Mouse (Mus musculus) heart, embryonic 15.5 days (tissue): Measurements from ENCODE around the gene Rd3. TPM values are rescaled to one million over a fixed set of nuclear protein-coding genes. Genes with fewer than 3 reads are reported as not detected.
A peak's percentile ranks its signal among the peaks of the same experiment; 100 is the strongest.

Experiments
- ATAC-seq: fragments of 200-750 bp; cut with Nextera tagmentation; replicated peaks from 2 replicates; pipeline ENCODE4 v1.8.0; 2017; ENCODE audit warnings: low read depth, moderate TSS enrichment; ENCODE audit not compliant: insufficient number of reproducible peaks, insufficient read depth, low FRiP score
- H3K27ac ChIP-seq: fragments of 300-500 bp; sonication (generic); 2 replicates; pipeline ENCODE4 v1.5.1; 2015; ENCODE audit warnings: mild to moderate bottlenecking, inconsistent platforms
- H3K27me3 ChIP-seq: fragments of 300-500 bp; sonication (generic); 2 replicates; pipeline ENCODE4 v1.6.1; 2015; ENCODE audit warnings: inconsistent platforms
- H3K36me3 ChIP-seq: fragments of 300-500 bp; sonication (generic); 2 replicates; pipeline ENCODE4 v1.6.1; 2015; ENCODE audit warnings: mild to moderate bottlenecking, inconsistent platforms
- H3K4me1 ChIP-seq: fragments of 300-500 bp; sonication (generic); replicated peaks from 2 replicates; pipeline ENCODE4 v1.6.1; 2015; ENCODE audit warnings: inconsistent platforms
- H3K4me2 ChIP-seq: fragments of 300-500 bp; sonication (generic); 2 replicates; pipeline ENCODE4 v1.6.1; 2015; ENCODE audit warnings: inconsistent platforms, mild to moderate bottlenecking, moderate library complexity
- H3K4me3 ChIP-seq: fragments of 300-500 bp; sonication (generic); 2 replicates; pipeline ENCODE4 v1.5.1; 2015; ENCODE audit warnings: mild to moderate bottlenecking, inconsistent platforms
- H3K9ac ChIP-seq: fragments of 300-500 bp; sonication (generic); 2 replicates; pipeline ENCODE4 v1.6.1; 2015; ENCODE audit warnings: mild to moderate bottlenecking, inconsistent platforms
- H3K9me3 ChIP-seq: fragments of 300-500 bp; sonication (generic); replicated peaks from 2 replicates; pipeline ENCODE4 v1.6.1; 2016; ENCODE audit warnings: inconsistent platforms
- WGBS: fragments of 180-500 bp; shearing (Covaris S2); methylation state at CpG from one replicate; pipeline ENCODE4 v1.1.7; 2015; ENCODE audit warnings: mixed read lengths; 5-methylcytosine and 5-hydroxymethylcytosine counted together
- polyA plus RNA-seq: library from polyadenylated mRNA; unstranded; fragments of >200 nt; fragmentation: Nextera tagmentation; extraction: Ambion mirVana; gene quantifications from 2 replicates; pipeline ENCODE4 v1.2.1, GENCODE M21; 2015

Gene Rd3
- polyA plus RNA-seq, 1 experiment from 2014 or later, result 4.9 TPM

DNA sequence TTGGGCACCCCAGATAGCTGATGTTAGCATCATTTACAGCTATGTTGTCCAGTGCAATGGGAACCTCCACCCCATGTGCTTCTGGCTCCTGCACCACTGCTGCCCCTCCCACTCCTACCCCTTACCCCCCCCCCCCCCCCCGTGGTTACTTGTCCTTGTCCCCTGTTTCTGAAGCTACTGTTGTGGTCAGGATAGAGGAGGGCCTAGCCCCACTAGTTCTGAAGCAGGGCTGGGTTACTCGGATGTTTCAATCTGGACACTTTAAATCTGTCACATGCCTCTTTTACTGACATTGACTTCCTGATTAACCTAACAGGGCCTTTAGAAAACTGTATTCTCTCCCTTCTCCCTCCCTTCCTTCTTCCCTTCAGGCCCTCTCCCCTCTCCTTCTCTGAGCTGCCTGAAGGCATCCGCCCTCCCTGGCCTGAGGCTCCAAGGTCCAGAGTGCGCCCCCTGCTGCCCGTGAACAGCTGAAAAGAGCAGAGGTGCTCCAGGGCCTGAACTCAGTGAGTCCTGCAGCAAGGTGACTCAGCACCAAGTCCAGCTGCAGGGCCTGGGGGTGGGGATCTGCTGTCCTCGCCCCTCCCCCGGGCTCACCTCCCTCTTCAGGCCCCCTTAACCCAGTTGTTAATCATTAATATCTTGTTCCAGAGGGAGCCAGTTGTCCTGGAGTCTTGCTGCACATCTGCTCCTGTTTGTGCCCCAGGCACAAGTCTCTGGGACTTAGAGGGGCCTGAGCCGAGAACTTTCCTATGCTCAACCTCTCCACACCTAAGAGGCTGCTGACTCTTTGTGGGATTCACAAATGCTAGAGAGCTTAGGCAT is 13.0 kb upstream of the Rd3 start:
- H3K9me3 ChIP-seq, result no peaks in the 10 kb centered on the region
- WGBS, result 30% methylated on average over 8 of the region's 8 CpGs
- H3K36me3 ChIP-seq, result no peaks in the 10 kb centered on the region
- no peak overlapping the region for H3K9ac ChIP-seq
- H3K27me3 ChIP-seq, result no peaks in the 10 kb centered on the region; the same call in 1 of the 2 replicates
- H3K27ac ChIP-seq, result no peak overlapping the region
- no peak overlapping the region for H3K4me3 ChIP-seq
- peaks cover 2% of the 10 kb centered on the region; the same call in 1 of the 2 replicates for H3K4me1 ChIP-seq
- peak; percentile 73 for ATAC-seq
- H3K4me2 ChIP-seq, result no peak overlapping the region

DNA sequence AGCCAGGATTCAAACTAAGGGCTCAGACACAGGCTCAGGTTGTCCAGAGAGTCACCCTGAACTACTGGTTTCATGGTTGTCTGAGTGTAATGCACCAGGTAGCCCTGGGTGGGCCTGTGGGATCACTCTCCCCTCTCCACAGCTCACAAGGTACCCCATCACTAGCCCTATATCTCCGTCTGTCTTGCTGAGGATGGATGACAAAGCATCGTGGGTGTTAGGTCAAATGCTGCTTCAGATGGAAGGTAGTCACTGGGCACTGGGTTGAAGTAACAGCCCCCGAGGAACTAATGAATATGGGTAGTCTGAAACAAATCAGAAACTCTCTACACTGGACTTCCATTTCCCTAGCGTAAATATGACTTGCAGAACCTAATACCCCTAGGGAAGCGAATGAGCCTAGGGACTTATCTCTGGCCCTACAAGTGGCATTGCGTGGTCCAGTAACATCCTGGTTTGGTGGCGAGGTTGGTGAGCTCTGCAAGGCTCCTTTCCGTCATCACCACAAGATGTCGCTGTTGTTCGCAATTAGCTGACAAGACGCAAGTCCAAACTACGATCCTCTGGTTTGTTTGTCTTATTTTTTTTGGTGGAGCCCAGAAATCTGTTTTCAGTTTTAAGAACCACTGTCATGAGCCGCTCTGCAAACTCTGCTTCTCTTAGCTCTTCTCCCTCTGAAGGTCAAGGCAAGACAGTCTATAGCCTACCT is 12.2 kb upstream of the Rd3 start:
- no peak overlapping the region for H3K9ac ChIP-seq
- H3K27me3 ChIP-seq, result no peaks in the 10 kb centered on the region; the same call in 1 of the 2 replicates
- peaks cover 2% of the 10 kb centered on the region; the same call in 1 of the 2 replicates for H3K4me1 ChIP-seq
- no peak overlapping the region for H3K27ac ChIP-seq
- H3K4me3 ChIP-seq, result no peak overlapping the region
- H3K4me2 ChIP-seq, result peak overlapping the region; percentile 41; the same call in 1 of the 2 replicates
- no peaks in the 10 kb centered on the region for H3K36me3 ChIP-seq
- no peak for ATAC-seq
- 14% methylated on average over 13 of the region's 13 CpGs for WGBS
- H3K9me3 ChIP-seq, result no peaks in the 10 kb centered on the region

DNA sequence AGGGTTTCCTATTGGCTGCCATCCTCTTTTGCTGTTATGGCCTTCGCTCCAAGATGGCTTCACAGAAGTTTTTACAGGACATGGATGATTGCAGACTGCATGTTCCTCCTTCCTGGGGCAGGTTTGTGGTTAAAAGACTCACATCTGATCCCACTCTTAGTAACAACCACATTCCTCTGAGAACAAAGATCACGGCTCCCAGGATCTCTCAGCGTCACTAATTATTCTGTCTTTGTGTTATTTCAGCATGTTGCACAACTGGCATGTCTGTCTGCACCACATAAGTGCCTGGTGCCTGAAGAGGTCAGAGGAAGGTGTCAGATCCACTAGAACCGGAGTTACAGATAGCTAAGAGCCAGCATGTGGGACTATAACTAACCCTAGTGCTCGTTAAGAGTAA is 7.2 kb upstream of the Rd3 start:
- H3K36me3 ChIP-seq, result no peaks in the 10 kb centered on the region
- H3K9ac ChIP-seq, result no peak overlapping the region
- H3K27me3 ChIP-seq, result no peaks in the 10 kb centered on the region; the same call in 1 of the 2 replicates
- no peak for ATAC-seq
- H3K27ac ChIP-seq, result no peak overlapping the region
- H3K4me3 ChIP-seq, result no peak overlapping the region
- H3K4me2 ChIP-seq, result no peak overlapping the region
- peaks cover 2% of the 10 kb centered on the region; the same call in 1 of the 2 replicates for H3K4me1 ChIP-seq
- H3K9me3 ChIP-seq, result no peaks in the 10 kb centered on the region
- 57% methylated on average over 5 of the region's 5 CpGs for WGBS

DNA sequence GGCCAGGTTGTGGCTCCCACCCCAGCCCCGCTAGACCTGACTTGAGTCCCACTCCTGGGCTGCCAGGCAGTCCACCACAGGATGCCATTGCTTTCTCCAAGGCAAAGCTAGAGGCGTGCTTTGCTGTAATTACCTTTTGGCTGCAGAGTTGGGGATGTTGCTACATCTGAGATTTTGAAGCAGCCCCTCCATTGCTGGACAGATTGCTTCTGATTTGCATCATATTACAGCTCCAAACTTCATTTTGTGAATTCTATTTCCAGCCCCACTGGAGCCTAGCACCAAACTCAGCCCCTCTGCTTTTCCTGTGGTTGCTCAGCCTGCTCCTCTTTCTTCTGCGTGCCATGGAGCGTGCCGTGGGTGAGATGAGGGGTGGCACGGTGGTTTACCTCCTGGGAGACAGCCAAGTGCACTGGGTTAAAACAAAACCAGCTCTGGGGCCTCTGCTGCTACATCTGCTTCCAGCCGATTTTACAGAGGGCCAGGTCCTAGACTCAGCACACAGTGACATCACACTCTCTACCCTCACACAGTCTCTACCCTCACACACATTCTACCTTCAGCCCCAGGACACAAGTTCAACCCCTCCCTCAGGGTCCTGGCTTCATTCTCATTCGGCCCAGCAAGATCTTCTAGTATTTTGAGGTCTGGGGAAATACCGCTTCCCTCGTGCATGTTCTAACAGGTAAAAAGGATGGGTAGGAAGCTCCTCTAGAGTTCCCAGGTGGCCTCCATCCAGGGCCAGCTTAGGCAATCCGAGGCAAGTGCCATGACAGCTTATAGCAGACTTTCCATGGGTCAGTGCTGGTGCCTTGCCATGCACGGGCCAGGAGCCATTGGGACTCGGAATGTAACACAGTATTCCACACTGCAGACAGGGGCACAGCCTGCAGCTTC is 2.4 kb upstream of the Rd3 start:
- no peak for ATAC-seq
- H3K4me3 ChIP-seq, result no peak overlapping the region
- no peaks in the 10 kb centered on the region for H3K9me3 ChIP-seq
- 65% methylated on average over 13 of the region's 13 CpGs for WGBS
- no peaks in the 10 kb centered on the region for H3K27me3 ChIP-seq
- no peak overlapping the region for H3K27ac ChIP-seq
- no peak overlapping the region for H3K9ac ChIP-seq
- H3K36me3 ChIP-seq, result no peaks in the 10 kb centered on the region
- peaks cover 24% of the 10 kb centered on the region for H3K4me1 ChIP-seq
- H3K4me2 ChIP-seq, result no peak overlapping the region

DNA sequence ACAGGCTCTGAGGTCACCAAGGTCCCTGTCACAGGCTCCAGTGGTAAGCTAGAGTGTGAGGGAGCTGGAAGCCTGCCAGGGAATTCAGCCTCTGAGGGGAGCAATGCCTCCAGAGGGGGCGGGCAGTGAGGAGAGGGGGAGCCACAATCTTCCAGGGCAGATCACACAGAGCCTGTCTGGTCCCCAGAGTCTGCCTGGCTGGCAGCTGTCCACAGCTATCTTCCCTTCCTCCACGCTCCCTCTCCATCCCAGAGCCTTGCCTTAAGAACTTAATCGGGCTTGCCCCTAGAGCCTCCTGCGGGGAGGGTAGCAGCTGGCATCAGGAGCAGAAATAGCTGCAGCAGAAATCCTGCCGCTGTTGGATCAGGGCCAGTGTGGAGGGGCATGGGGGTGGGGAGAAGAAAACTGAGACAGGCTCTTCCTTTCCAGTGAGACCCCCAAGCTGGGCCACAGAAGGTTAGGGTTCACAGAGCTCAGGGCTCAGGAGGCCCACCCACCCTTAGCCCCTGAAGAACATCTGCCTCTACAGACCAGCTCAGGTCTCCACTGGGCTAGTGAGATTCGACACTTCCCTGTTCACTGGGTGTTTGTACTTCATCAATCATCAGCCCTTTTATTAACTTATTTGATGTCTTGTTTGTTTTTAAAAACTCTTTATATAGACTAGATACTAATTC is 4.4 kb downstream of the Rd3 start:
- Histone ChIP-seq H3K4me2 (no peak overlapping the region; the same call in 1 of the 2 replicates), H3K27me3 (peaks cover 8% of the 10 kb centered on the region; the same call in 1 of the 2 replicates), H3K4me1 (peaks cover 57% of the 10 kb centered on the region)

DNA sequence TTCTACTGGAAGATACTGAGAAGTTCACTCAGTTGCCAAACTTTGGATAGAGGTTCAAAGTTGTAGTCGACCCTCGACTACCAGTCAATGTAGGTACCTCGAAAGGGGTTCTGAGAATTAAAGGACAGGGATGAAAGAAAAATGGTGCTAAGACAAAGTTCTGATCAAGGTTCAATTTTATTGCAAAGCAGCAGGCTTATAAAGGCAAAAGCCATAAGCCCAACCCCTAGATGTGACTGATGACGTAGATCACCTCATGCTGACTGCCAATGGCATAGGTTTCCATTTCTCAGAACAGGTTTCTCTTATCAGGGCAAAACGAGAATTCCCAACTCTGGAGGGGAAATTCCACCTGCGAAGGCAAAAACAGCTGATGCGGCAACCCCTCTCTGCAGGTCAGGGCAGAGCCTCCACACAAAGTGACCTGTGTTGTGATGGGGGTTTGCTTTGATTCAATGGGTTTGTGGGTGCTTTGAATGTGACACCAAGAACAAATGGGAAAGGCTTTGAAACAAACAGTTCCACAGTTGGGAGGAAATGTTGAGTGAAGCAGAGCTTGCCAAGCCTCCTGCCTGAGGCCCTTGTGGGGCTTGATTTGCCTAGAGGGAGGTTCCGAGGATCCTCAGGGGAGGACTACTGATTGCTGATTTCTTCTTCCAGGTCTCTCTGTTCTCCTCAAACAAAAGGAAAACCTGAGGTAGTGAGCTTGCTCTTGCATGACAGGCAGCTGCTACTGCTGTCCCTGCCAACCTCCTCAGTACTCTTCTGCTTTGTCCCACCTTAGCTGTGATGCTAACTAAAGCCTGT is 9.7 kb downstream of the Rd3 start:
- Histone ChIP-seq H3K4me1 (peaks cover 28% of the 10 kb centered on the region), H3K9ac (no peak overlapping the region), H3K4me3 (no peak overlapping the region), H3K27me3 (peaks cover 8% of the 10 kb centered on the region; the same call in 1 of the 2 replicates), H3K36me3 (no peaks in the 10 kb centered on the region), H3K27ac (0 out of 2 replicates have a peak overlapping the region, but pooled peaks have one; percentile 28), H3K4me2 (no peak overlapping the region), H3K9me3 (no peaks in the 10 kb centered on the region)
- ATAC-seq, result no peak
- 69% methylated on average over 8 of the region's 8 CpGs for WGBS

More for the DNA sequence above, 4.4 kb downstream of the Rd3 start:
- Histone ChIP-seq H3K4me3 (no peak overlapping the region), H3K9ac (no peak overlapping the region), H3K27ac (peak overlapping the region; percentile 88), H3K9me3 (no peaks in the 10 kb centered on the region), H3K36me3 (no peaks in the 10 kb centered on the region)
- WGBS, result 20% methylated on average over 6 of the region's 6 CpGs
- peak; percentile 94 for ATAC-seq

DNA sequence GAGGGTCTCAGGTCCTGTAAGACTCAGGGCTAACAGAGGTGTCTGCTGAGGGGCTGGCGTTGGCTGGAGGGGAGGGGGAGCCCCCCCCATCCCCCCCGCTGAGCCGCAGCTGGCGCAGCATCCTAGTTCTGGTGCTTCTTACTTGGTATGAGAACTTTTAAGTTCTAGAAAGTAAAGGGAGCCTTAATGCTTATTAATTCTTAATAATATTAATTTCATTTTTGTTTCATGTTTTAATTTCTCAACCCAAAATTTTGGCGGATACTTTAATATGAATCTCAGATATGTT is 10.3 kb downstream of the Rd3 start:
- no peak overlapping the region for H3K9ac ChIP-seq
- no peak for ATAC-seq
- 39% methylated on average over 5 of the region's 5 CpGs for WGBS
- H3K9me3 ChIP-seq, result no peaks in the 10 kb centered on the region
- H3K4me2 ChIP-seq, result no peak overlapping the region
- no peak overlapping the region for H3K4me3 ChIP-seq
- peaks cover 8% of the 10 kb centered on the region; the same call in 1 of the 2 replicates for H3K27me3 ChIP-seq
- H3K36me3 ChIP-seq, result no peaks in the 10 kb centered on the region
- H3K27ac ChIP-seq, result 0 out of 2 replicates have a peak overlapping the region, but pooled peaks have one; percentile 28
- peaks cover 25% of the 10 kb centered on the region for H3K4me1 ChIP-seq

DNA sequence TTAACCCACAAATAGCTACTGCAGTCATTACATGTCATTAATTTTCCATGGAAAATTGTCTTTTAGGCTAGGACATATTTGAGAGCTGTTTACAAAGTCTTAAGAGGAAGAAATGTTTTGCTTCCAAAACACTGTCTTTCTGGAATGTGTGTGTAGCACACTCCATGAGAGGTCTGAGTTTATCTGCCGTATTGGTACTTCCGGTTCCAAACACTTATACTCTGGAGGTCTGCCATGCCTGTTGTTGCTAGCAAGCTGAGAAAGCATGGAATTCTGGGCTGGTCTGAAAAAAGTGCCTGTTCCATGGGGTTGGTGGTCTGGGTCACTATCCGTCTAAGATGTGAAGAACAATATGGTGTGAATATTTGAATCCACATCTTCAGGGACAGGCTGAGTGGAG is 11.5 kb downstream of the Rd3 start:
- no peaks in the 10 kb centered on the region for H3K36me3 ChIP-seq
- WGBS, result 40% methylated on average over 3 of the region's 3 CpGs
- peaks cover 25% of the 10 kb centered on the region for H3K4me1 ChIP-seq
- no peak overlapping the region for H3K9ac ChIP-seq
- H3K27me3 ChIP-seq, result peaks cover 8% of the 10 kb centered on the region; the same call in 1 of the 2 replicates
- no peaks in the 10 kb centered on the region for H3K9me3 ChIP-seq
- no peak for ATAC-seq
- peak overlapping the region; percentile 86 for H3K27ac ChIP-seq
- peak overlapping the region; percentile 68; the same call in 1 of the 2 replicates for H3K4me2 ChIP-seq
- H3K4me3 ChIP-seq, result no peak overlapping the region

DNA sequence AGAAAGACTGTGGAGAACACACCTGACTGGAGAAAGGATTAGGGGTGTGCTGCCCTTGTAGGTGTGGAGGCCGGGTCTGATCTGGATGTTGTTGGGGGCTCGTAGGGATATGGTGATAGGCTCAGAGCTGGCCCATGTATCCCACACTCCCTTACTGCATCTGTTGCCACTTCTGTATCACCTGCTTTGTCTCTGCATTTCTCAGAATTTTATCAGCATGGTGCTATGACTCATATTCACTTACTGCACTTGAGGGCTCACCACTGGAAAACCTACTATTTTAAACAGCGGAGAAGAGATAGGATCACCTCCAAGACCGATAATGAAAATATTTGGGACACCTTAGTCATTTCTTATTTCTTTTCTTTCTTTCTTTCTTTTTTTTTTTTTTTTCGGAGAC is 11.9 kb downstream of the Rd3 start:
- Histone ChIP-seq H3K4me1 (peaks cover 25% of the 10 kb centered on the region), H3K36me3 (no peaks in the 10 kb centered on the region), H3K27ac (peak overlapping the region; percentile 86), H3K9ac (no peak overlapping the region), H3K4me2 (peak overlapping the region; percentile 68), H3K27me3 (peaks cover 8% of the 10 kb centered on the region; the same call in 1 of the 2 replicates), H3K9me3 (no peaks in the 10 kb centered on the region), H3K4me3 (peak overlapping the region; percentile 63; the same call in 1 of the 2 replicates)
- ATAC-seq, result no peak; the same call in 1 of the 2 replicates
- WGBS, result 47% methylated on average over 5 of the region's 5 CpGs

DNA sequence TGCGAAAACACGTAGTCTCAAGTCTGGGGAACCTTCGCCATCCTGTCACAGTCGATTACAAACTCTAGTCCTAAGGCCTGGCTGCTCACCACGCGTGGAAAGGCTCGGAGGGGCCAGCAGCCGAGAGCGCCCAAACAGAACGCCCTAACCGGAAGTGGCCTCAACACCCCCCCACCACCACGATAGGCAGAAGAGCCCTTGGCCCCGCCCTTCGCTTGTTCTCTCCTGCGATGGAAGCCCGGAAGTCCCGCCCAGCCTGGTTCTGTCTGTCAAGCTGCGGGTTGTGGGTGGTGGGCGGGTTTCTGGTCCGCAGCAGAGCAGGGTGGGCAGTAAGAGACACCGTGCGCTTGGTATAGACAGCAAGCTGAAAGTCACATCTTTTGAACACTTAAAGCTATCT is 12.8 kb downstream of the Rd3 start:
- under 1% methylated on average over 22 of the region's 22 CpGs for WGBS
- no peaks in the 10 kb centered on the region for H3K9me3 ChIP-seq
- peak overlapping the region; percentile 63 for H3K9ac ChIP-seq
- ATAC-seq, result peak; percentile 94
- H3K36me3 ChIP-seq, result no peaks in the 10 kb centered on the region
- peaks cover 28% of the 10 kb centered on the region for H3K4me1 ChIP-seq
- H3K4me3 ChIP-seq, result peak overlapping the region; percentile 63
- peak overlapping the region; percentile 86 for H3K27ac ChIP-seq
- H3K27me3 ChIP-seq, result peaks cover 7% of the 10 kb centered on the region; the same call in 1 of the 2 replicates
- peak overlapping the region; percentile 68 for H3K4me2 ChIP-seq
